Mouse (Mus musculus) lung, embryonic 16.5 days (tissue): ENCODE measurements around the gene Ccl28. TPM values are rescaled to one million over a fixed set of nuclear protein-coding genes. Genes with fewer than 3 reads are reported as not detected.

Experiments
- ATAC-seq: fragments of 200-750 bp; cut with Nextera tagmentation; 2 replicates; pipeline ENCODE4 v1.8.0; 2017; ENCODE audit warnings: low read depth, mild to moderate bottlenecking, moderate library complexity
- H3K27ac ChIP-seq: fragments of 300-500 bp; sonication (generic); 2 replicates; pipeline ENCODE4 v1.5.1; 2014; ENCODE audit warnings: mild to moderate bottlenecking, control low read depth, low read length
- H3K27me3 ChIP-seq: fragments of 300-500 bp; sonication (generic); 2 replicates; pipeline ENCODE4 v1.6.1; 2014; ENCODE audit warnings: low read depth, low read length, mixed read lengths; ENCODE audit not compliant: control insufficient read depth, insufficient read depth
- H3K36me3 ChIP-seq: fragments of 300-500 bp; sonication (generic); 2 replicates; pipeline ENCODE4 v1.6.1; 2014; ENCODE audit warnings: low read length; ENCODE audit not compliant: control insufficient read depth, insufficient read depth
- H3K4me1 ChIP-seq: fragments of 300-500 bp; sonication (generic); replicated peaks from 2 replicates; pipeline ENCODE4 v1.6.1; 2014; ENCODE audit warnings: low read length, mixed read lengths; ENCODE audit not compliant: control insufficient read depth, insufficient read depth
- H3K4me2 ChIP-seq: fragments of 300-500 bp; sonication (generic); 2 replicates; pipeline ENCODE4 v1.6.1; 2014; ENCODE audit warnings: low read depth, low read length, control low read depth
- H3K4me3 ChIP-seq: fragments of 300-500 bp; sonication (generic); 2 replicates; pipeline ENCODE4 v1.5.1; 2014; ENCODE audit warnings: mild to moderate bottlenecking, low read length, control low read depth
- H3K9ac ChIP-seq: fragments of 300-500 bp; sonication (generic); 2 replicates; pipeline ENCODE4 v1.6.1; 2014; ENCODE audit warnings: low read length, control low read depth
- H3K9me3 ChIP-seq: fragments of 300-500 bp; sonication (generic); 2 replicates; pipeline ENCODE4 v1.6.1; 2016; ENCODE audit warnings: low read length; ENCODE audit not compliant: control insufficient read depth
- WGBS: fragments of 180-500 bp; shearing (Covaris S2); extraction: QIAGEN DNeasy Blood & Tissue Kit; methylation state at CpG from one replicate; pipeline ENCODE4 v1.1.7; 2014; 5-methylcytosine and 5-hydroxymethylcytosine counted together
- polyA plus RNA-seq: library from polyadenylated mRNA; unstranded; fragments of >200 nt; fragmentation: Nextera tagmentation; extraction: Ambion mirVana; gene quantifications from 2 replicates; pipeline ENCODE4 v1.2.1, GENCODE M21; 2015

Gene Ccl28
- polyA plus RNA-seq, 1 experiment from 2014 or later, result 0.06 TPM

DNA sequence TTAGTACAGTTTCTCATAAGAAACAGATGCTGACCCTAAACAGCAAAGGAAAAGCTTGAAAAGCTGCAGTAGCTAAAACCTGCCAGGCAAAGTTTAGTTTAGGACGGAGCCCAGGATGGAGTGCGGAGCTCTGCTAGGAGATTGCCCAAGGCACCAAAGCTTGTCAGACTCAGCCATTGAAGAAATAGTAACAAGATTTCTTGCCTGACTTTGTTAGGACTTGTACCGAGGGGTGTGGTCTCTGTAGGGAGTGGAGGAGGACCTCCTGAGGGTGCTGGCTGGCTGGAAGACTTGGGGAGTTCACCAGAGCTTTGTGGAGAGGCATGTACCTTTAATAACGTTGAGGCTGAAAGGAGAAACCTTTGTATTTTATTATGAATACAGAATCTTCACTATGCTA, 72.1 kb downstream of the Ccl28 start:
- no peak overlapping the region for H3K4me2 ChIP-seq
- H3K27me3 ChIP-seq, result no peaks in the 10 kb centered on the region
- peaks cover 15% of the 10 kb centered on the region for H3K4me1 ChIP-seq
- H3K9ac ChIP-seq, result no peak overlapping the region
- WGBS, result 64% methylated on average over 4 of the region's 4 CpGs
- no peak for ATAC-seq
- H3K9me3 ChIP-seq, result no peaks in the 10 kb centered on the region
- no peak overlapping the region for H3K27ac ChIP-seq
- H3K36me3 ChIP-seq, result peaks cover 8% of the 10 kb centered on the region
- H3K4me3 ChIP-seq, result no peak overlapping the region

DNA sequence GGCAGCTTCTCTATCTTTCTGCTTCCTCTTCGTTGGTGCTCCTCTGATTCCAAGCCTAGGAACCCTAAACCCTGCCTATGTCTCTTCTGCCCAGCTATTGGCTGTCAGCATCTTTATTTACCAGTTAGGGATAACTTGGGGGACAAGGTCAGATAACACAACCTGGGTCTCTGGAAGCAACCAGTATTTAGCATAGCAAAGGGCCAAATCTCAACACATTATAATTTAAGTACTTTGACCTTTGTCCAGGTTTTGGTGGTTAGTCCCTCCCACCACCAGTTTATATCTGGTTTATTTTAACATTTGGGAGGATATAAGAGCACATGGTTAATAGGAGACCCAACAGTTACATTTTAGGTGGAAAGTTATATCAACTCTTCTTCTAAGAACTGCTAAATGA, 72.9 kb downstream of the Ccl28 start:
- WGBS, result 65% methylated on average over 1 of the region's 1 CpGs

DNA sequence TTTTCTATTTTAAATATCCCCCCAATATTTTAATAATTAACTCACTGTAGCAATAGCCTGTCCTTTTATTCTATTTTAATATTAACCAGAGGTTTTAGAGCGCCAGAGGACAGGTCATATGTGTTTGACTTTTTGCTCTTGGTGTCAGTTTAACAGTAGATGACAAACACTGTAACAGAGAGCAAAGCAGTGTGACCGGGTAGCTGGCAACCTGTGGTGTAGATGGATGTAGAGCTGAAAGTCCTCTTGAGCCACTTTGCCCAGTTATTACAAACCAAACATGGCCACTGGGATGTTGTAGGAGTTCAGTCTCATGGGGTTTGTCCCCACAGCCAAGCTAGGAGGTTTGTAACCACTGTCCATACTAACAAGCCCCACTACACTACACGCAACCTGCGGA, 74.8 kb downstream of the Ccl28 start:
- Histone ChIP-seq H3K27ac (no peak overlapping the region), H3K9ac (no peak overlapping the region), H3K27me3 (no peaks in the 10 kb centered on the region), H3K36me3 (peaks cover 26% of the 10 kb centered on the region), H3K9me3 (no peaks in the 10 kb centered on the region), H3K4me2 (no peak overlapping the region), H3K4me3 (no peak overlapping the region), H3K4me1 (no peaks in the 10 kb centered on the region)
- 82% methylated on average over 4 of the region's 4 CpGs for WGBS
- no peak for ATAC-seq

More for the DNA sequence above, 72.9 kb downstream of the Ccl28 start:
- Histone ChIP-seq H3K4me3 (no peak overlapping the region), H3K9ac (no peak overlapping the region), H3K36me3 (peaks cover 12% of the 10 kb centered on the region), H3K4me1 (peaks cover 10% of the 10 kb centered on the region), H3K9me3 (no peaks in the 10 kb centered on the region), H3K27ac (no peak overlapping the region), H3K27me3 (no peaks in the 10 kb centered on the region), H3K4me2 (no peak overlapping the region)
- no peak for ATAC-seq

Other genes with a start within 250 kb of the Ccl28 start
- 64.0 and 82.9 TPM in 2 replicates for gene Paip1, start 195.2 kb upstream of the Ccl28 start, polyA plus RNA-seq
- gene 4833420G17Rik, start 161.1 kb upstream of the Ccl28 start, polyA plus RNA-seq, result 56.9 and 62.2 TPM in 2 replicates
- 0.79 and 1.6 TPM in 2 replicates for gene Tmem267, start 135.8 kb upstream of the Ccl28 start, polyA plus RNA-seq
- 0.75 and 1.6 TPM in 2 replicates for gene 3110070M22Rik, start 135.4 kb upstream of the Ccl28 start, polyA plus RNA-seq
- gene Hmgcs1, start 66.6 kb downstream of the Ccl28 start, polyA plus RNA-seq, result 89.4 and 99.0 TPM in 2 replicates
- gene Nim1k, start 132.1 kb downstream of the Ccl28 start, polyA plus RNA-seq, result 0.89 and 0.99 TPM in 2 replicates
- 31.7 and 33.3 TPM in 2 replicates for gene Zfp131, start 167.1 kb downstream of the Ccl28 start, polyA plus RNA-seq
- gene AF067063, start 206.4 kb downstream of the Ccl28 start, polyA plus RNA-seq, result not detected in 2 replicates
- not detected in 2 replicates for gene D13Ertd608e, start 212.2 kb downstream of the Ccl28 start, polyA plus RNA-seq